Mouse (Mus musculus) hindbrain, embryonic 12.5 days (tissue): ENCODE results near the gene Mrpl23. TPM values are rescaled to one million over a fixed set of nuclear protein-coding genes. Genes with fewer than 3 reads are reported as not detected.

Source experiments
- ATAC-seq: fragments of 200-750 bp; cut with Nextera tagmentation; 2 replicates; pipeline ENCODE4 v1.8.0; 2017; ENCODE audit warnings: moderate TSS enrichment; ENCODE audit not compliant: low FRiP score
- H3K27ac ChIP-seq: fragments of 300-500 bp; sonication (generic); 2 replicates; pipeline ENCODE4 v1.5.1; 2016; ENCODE audit warnings: mild to moderate bottlenecking
- H3K27me3 ChIP-seq: fragments of 300-500 bp; sonication (generic); 2 replicates; pipeline ENCODE4 v1.6.1; 2016; ENCODE audit warnings: mild to moderate bottlenecking
- H3K36me3 ChIP-seq: fragments of 300-500 bp; sonication (generic); 2 replicates; pipeline ENCODE4 v1.6.1; 2016; ENCODE audit warnings: mild to moderate bottlenecking
- H3K4me1 ChIP-seq: fragments of 300-500 bp; sonication (generic); 2 replicates; pipeline ENCODE4 v1.6.1; 2016
- H3K4me2 ChIP-seq: fragments of 300-500 bp; sonication (generic); replicated peaks from 2 replicates; pipeline ENCODE4 v1.6.1; 2016; ENCODE audit warnings: mild to moderate bottlenecking
- H3K4me3 ChIP-seq: fragments of 300-500 bp; sonication (generic); 2 replicates; pipeline ENCODE4 v1.5.1; 2016; ENCODE audit warnings: mild to moderate bottlenecking
- H3K9ac ChIP-seq: fragments of 300-500 bp; sonication (generic); 2 replicates; pipeline ENCODE4 v1.6.1; 2016; ENCODE audit warnings: mild to moderate bottlenecking, moderate library complexity
- H3K9me3 ChIP-seq: fragments of 300-500 bp; sonication (generic); replicated peaks from 2 replicates; pipeline ENCODE4 v1.6.1; 2016; ENCODE audit warnings: mild to moderate bottlenecking
- WGBS: fragments of 180-500 bp; shearing (Covaris S2); methylation state at CpG from one replicate; pipeline ENCODE4 v1.1.7; 2016; 5-methylcytosine and 5-hydroxymethylcytosine counted together
- polyA plus RNA-seq: library from polyadenylated mRNA; unstranded; fragments of >200 nt; fragmentation: Nextera tagmentation; extraction: Ambion mirVana; gene quantifications from 2 replicates; pipeline ENCODE4 v1.2.1, GENCODE M21; 2016

Mrpl23 gene
- polyA plus RNA-seq, 1 experiment from 2014 or later = 8.4 TPM

- Histone ChIP-seq H3K4me2 (no peak overlapping the region), H3K4me3 (no peak overlapping the region), H3K9me3 (no peaks in the 10 kb centered on the region), H3K36me3 (no peaks in the 10 kb centered on the region), H3K9ac (no peak overlapping the region), H3K4me1 (peaks cover 29% of the 10 kb centered on the region), H3K27ac (no peak overlapping the region), H3K27me3 (no peaks in the 10 kb centered on the region)
- 91% methylated on average over 2 of the region's 2 CpGs for WGBS
- ATAC-seq = no peak
These were observed 23.6 kb downstream of the Mrpl23 start for GRCm38 (mm10) chr7:142556089-142556476.

GRCm38 (mm10) chr7:142557696-142558095, 25.2 kb downstream of the Mrpl23 start:
- Histone ChIP-seq H3K27me3 (no peaks in the 10 kb centered on the region), H3K4me1 (peaks cover 41% of the 10 kb centered on the region), H3K27ac (no peak overlapping the region), H3K36me3 (no peaks in the 10 kb centered on the region), H3K9me3 (no peaks in the 10 kb centered on the region), H3K4me3 (no peak overlapping the region), H3K9ac (no peak overlapping the region), H3K4me2 (no peak overlapping the region)
- ATAC-seq = no peak
- 54% methylated on average over 6 of the region's 6 CpGs for WGBS

- Histone ChIP-seq H3K9ac (no peak overlapping the region), H3K4me2 (no peak overlapping the region), H3K27me3 (no peaks in the 10 kb centered on the region), H3K4me1 (peaks cover 44% of the 10 kb centered on the region), H3K27ac (no peak overlapping the region), H3K4me3 (no peak overlapping the region), H3K9me3 (no peaks in the 10 kb centered on the region), H3K36me3 (no peaks in the 10 kb centered on the region)
- WGBS = 96% methylated on average over 9 of the region's 9 CpGs
- ATAC-seq = no peak
These were observed 26.1 kb downstream of the Mrpl23 start for GRCm38 (mm10) chr7:142558511-142559146.

DNA sequence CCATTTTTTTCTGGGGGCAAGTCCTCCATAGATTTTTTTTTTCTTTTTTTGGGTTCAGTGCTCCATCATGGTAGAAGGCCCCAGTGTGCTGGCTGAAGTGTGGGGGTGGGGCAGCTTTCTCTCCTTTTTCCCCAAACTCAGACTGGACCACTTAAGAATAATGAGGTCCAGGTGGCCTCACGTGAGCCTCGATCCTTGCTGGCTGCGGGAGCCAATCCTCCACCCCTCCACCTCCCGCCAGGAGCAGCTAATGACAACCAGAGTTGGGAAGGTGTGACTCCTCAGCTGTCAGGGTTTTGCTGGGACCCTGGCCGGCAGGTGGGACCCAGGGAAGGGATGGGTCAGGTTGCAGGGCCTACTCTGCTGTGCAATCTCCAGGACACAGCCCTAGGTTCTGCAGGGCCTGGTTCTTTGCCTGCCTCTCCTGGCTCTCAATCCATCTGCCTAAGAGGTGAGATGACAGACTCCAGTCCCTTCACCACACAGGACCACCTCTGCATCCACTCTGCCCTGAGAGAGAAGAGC, 27.2 kb downstream of the Mrpl23 start:
- Histone ChIP-seq H3K4me3 (no peak overlapping the region), H3K9me3 (no peaks in the 10 kb centered on the region), H3K27me3 (no peaks in the 10 kb centered on the region; the same call in 1 of the 2 replicates), H3K4me1 (peaks cover 34% of the 10 kb centered on the region), H3K9ac (no peak overlapping the region), H3K27ac (peak overlapping the region; percentile 57; the same call in 1 of the 2 replicates), H3K36me3 (no peaks in the 10 kb centered on the region), H3K4me2 (no peak overlapping the region)
- ATAC-seq = no peak
- 57% methylated on average over 5 of the region's 5 CpGs for WGBS

GRCm38 (mm10) chr7:142560942-142561855, 28.7 kb downstream of the Mrpl23 start:
- Histone ChIP-seq H3K4me3 (no peak overlapping the region), H3K4me1 (peaks cover 35% of the 10 kb centered on the region), H3K36me3 (no peaks in the 10 kb centered on the region), H3K9ac (peak overlapping the region; percentile 19; the same call in 1 of the 2 replicates), H3K4me2 (no peak overlapping the region), H3K27ac (peak overlapping the region; percentile 40), H3K9me3 (no peaks in the 10 kb centered on the region), H3K27me3 (no peaks in the 10 kb centered on the region; the same call in 1 of the 2 replicates)
- WGBS = 26% methylated on average over 18 of the region's 18 CpGs
- ATAC-seq = no peak

DNA sequence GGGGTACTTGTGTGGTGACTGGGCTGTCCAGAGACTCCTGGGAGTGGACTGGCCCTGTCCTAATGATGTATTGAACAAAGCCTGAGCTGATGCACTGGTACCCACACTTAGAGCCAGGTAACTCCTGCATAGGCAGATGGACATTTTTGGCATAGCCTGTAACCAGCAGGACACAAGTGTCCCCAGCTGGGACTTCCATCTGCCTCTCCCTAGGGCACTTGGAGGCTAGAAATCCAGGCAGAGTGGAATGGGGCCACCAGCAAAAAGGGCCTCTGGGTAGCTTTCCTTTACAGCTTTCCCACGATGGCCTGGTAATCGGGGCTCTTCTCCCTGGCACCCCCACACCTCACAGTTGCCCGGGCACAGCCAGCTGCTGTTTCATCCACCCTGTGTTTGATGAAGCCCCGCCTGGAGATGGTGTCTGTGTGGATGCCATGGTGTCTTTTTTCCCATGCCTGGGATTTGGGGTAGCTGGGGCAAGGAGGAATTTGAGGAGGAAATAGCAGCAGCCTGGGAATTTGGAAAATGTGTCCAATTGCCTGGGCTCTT, 29.4 kb downstream of the Mrpl23 start:
- Histone ChIP-seq H3K9me3 (no peaks in the 10 kb centered on the region), H3K9ac (no peak overlapping the region), H3K4me2 (no peak overlapping the region), H3K27ac (no peak overlapping the region; the same call in none of the 2 replicates), H3K27me3 (no peaks in the 10 kb centered on the region; the same call in 1 of the 2 replicates), H3K4me1 (peaks cover 35% of the 10 kb centered on the region), H3K4me3 (no peak overlapping the region), H3K36me3 (no peaks in the 10 kb centered on the region)
- ATAC-seq = no peak
- WGBS = 61% methylated on average over 4 of the region's 4 CpGs

GRCm38 (mm10) chr7:142563168-142563567, 30.7 kb downstream of the Mrpl23 start:
- Histone ChIP-seq H3K9ac (no peak overlapping the region), H3K27me3 (no peaks in the 10 kb centered on the region; the same call in 1 of the 2 replicates), H3K9me3 (no peaks in the 10 kb centered on the region), H3K4me3 (no peak overlapping the region), H3K4me1 (peaks cover 35% of the 10 kb centered on the region), H3K4me2 (no peak overlapping the region), H3K36me3 (no peaks in the 10 kb centered on the region), H3K27ac (no peak overlapping the region; the same call in 1 of the 2 replicates)
- 27% methylated on average over 6 of the region's 6 CpGs for WGBS
- 0 out of 2 replicates have a peak, but pooled peaks have one; percentile 35 for ATAC-seq

GRCm38 (mm10) chr7:142564955-142565643, 32.6 kb downstream of the Mrpl23 start:
- H3K27ac ChIP-seq = no peak overlapping the region
- 44% methylated on average over 11 of the region's 11 CpGs for WGBS
- H3K4me2 ChIP-seq = no peak overlapping the region
- no peak overlapping the region for H3K4me3 ChIP-seq
- no peaks in the 10 kb centered on the region; the same call in 1 of the 2 replicates for H3K27me3 ChIP-seq
- H3K9me3 ChIP-seq = no peaks in the 10 kb centered on the region
- no peak for ATAC-seq
- no peak overlapping the region for H3K9ac ChIP-seq
- H3K4me1 ChIP-seq = peaks cover 46% of the 10 kb centered on the region
- H3K36me3 ChIP-seq = no peaks in the 10 kb centered on the region

DNA sequence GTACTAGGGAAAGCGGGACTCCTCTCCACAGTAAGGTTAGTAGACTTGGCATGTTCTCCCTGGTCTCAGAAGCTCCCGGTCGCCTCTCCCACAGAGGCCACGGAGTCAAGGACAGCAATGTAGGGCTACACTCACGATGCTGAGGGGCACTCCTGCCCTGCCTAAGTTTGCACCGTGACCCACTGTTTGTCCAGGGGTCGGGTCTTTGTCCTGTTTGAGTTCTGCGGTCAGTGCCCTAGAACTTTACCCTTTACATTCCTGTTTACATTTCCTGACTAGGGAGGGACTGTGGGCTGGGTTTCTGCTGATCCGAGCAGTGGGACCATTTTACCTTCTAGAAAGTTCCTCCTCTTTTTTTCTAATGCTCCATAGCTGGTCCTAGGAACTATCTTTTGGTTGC, 34.0 kb downstream of the Mrpl23 start:
- 80% methylated on average over 9 of the region's 9 CpGs for WGBS
- no peaks in the 10 kb centered on the region; the same call in 1 of the 2 replicates for H3K27me3 ChIP-seq
- no peak overlapping the region for H3K4me2 ChIP-seq
- H3K27ac ChIP-seq = no peak overlapping the region
- ATAC-seq = no peak
- no peak overlapping the region for H3K4me3 ChIP-seq
- H3K9me3 ChIP-seq = no peaks in the 10 kb centered on the region
- peaks cover 48% of the 10 kb centered on the region for H3K4me1 ChIP-seq
- no peaks in the 10 kb centered on the region for H3K36me3 ChIP-seq
- no peak overlapping the region for H3K9ac ChIP-seq

DNA sequence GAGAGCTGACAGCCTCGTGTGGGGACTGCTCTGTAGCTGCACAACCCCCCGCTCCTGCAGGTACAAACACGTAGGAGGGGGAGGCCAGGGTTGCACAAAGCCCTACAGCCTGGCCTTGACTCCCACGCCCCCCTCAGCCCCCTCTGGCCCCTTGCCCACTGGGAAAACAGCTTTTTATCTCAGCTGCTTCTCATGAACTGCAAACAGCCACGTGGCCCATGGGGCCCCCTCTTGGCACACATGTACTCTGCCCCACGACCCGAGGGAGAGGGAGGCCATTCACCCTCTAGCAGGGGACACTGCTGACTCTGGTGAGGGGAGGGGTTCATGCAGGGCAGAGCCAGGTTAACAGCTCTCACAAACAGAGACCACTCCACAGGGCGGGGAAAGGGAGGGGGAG, 36.5 kb downstream of the Mrpl23 start:
- ATAC-seq = no peak
- Histone ChIP-seq H3K4me1 (peaks cover 49% of the 10 kb centered on the region), H3K27ac (no peak overlapping the region), H3K36me3 (no peaks in the 10 kb centered on the region), H3K4me3 (no peak overlapping the region), H3K27me3 (no peaks in the 10 kb centered on the region; the same call in 1 of the 2 replicates), H3K9ac (no peak overlapping the region), H3K9me3 (no peaks in the 10 kb centered on the region), H3K4me2 (no peak overlapping the region)
- 50% methylated on average over 7 of the region's 8 CpGs for WGBS

GRCm38 (mm10) chr7:142570565-142570964, 38.1 kb downstream of the Mrpl23 start:
- Histone ChIP-seq H3K4me2 (no peak overlapping the region), H3K27ac (peak overlapping the region; percentile 75), H3K4me3 (no peak overlapping the region), H3K27me3 (no peaks in the 10 kb centered on the region), H3K9me3 (no peaks in the 10 kb centered on the region), H3K36me3 (no peaks in the 10 kb centered on the region), H3K9ac (no peak overlapping the region), H3K4me1 (peaks cover 53% of the 10 kb centered on the region)
- ATAC-seq = no peak
- WGBS = 50% methylated on average over 9 of the region's 9 CpGs
